Mouse (Mus musculus): ENCODE data around the gene Sipa1l3. TPM values are rescaled to one million over a fixed set of nuclear protein-coding genes. Genes with fewer than 3 reads are reported as not detected.

The Sipa1l3 gene
- polyA plus RNA-seq, 1 experiment from 2014 or later, result 9.7 TPM

- H3K27ac ChIP-seq (replicated peaks), result peak overlapping the region; percentile 77
- TF ChIP-seq CTCF (IDR thresholded peaks at IDR 0.05; ENCODE audit: low read depth), result no peak
- peak; percentile 27 for TF ChIP-seq EP300 (optimal IDR thresholded peaks at IDR 0.05)
- no peak overlapping the region; the same call in 1 of the 2 replicates for H3K4me3 ChIP-seq (ENCODE audit: low read depth, low read length)
- H3K9me3 ChIP-seq (ENCODE audit: control insufficient read depth, low read length), result no peaks in the 10 kb centered on the region
- peak overlapping the region; percentile 41 for H3K4me2 ChIP-seq (replicated peaks; ENCODE audit: low read depth)
- no peaks in the 10 kb centered on the region for H3K27me3 ChIP-seq (ENCODE audit: control insufficient read depth, insufficient read depth, low read length)
- ATAC-seq (ENCODE audit: low FRiP score, low TSS enrichment), result no peak
- H3K9ac ChIP-seq (ENCODE audit: low read length), result no peak overlapping the region
- peaks cover 5% of the 10 kb centered on the region; the same call in 1 of the 2 replicates for H3K4me1 ChIP-seq (replicated peaks; ENCODE audit: control insufficient read depth, insufficient read depth)
- H3K36me3 ChIP-seq (ENCODE audit: control insufficient read depth, insufficient read depth, low read length), result no peaks in the 10 kb centered on the region
- DNase-seq (ENCODE audit: low spot score), result no peak
- whole genome bisulfite sequencing, result 21% methylated on average over 6 of the region's 7 CpGs
These were observed 226.6 kb downstream of the Sipa1l3 start for GRCm38 (mm10) chr7:29291616-29292457.

GRCm38 (mm10) chr7:29290691-29291485 lies 227.6 kb downstream of the Sipa1l3 start:
- Histone ChIP-seq H3K36me3 (ENCODE audit: control insufficient read depth, insufficient read depth, low read length) (no peaks in the 10 kb centered on the region), H3K27ac (replicated peaks) (peak overlapping the region; percentile 77), H3K4me3 (ENCODE audit: low read depth, low read length) (peak overlapping the region; percentile 55; the same call in 1 of the 2 replicates), H3K4me2 (replicated peaks; ENCODE audit: low read depth) (peak overlapping the region; percentile 41), H3K27me3 (ENCODE audit: control insufficient read depth, insufficient read depth, low read length) (no peaks in the 10 kb centered on the region), H3K4me1 (replicated peaks; ENCODE audit: control insufficient read depth, insufficient read depth) (peaks cover 5% of the 10 kb centered on the region; the same call in 1 of the 2 replicates), H3K9me3 (ENCODE audit: control insufficient read depth, low read length) (no peaks in the 10 kb centered on the region), H3K9ac (ENCODE audit: low read length) (peak overlapping the region; percentile 35; the same call in 1 of the 2 replicates)
- 34% methylated on average over 11 of the region's 11 CpGs for WGBS
- ATAC-seq (ENCODE audit: low FRiP score, low TSS enrichment) (no peak), DNase-seq (ENCODE audit: low spot score) (no peak)
- TF ChIP-seq CTCF (IDR thresholded peaks at IDR 0.05; ENCODE audit: low read depth), result no peak
- no peak for TF ChIP-seq EP300 (optimal IDR thresholded peaks at IDR 0.05)

- WGBS, result 69% methylated on average over 6 of the region's 6 CpGs
- no peak for DNase-seq (ENCODE audit: low spot score)
These were observed 228.6 kb downstream of the Sipa1l3 start for GRCm38 (mm10) chr7:29289856-29290255.

GRCm38 (mm10) chr7:29288942-29289638 lies 229.4 kb downstream of the Sipa1l3 start, which contains the start of gene Ppp1r14a:
Ppp1r14a (plus strand) TSS chr7:29289308.
- H3K4me3 ChIP-seq (ENCODE audit: low read depth, low read length), result peak within 1 kb of the TSS; percentile 55
- 1% methylated on average over 49 of the region's 59 CpGs for WGBS
- ATAC-seq (ENCODE audit: low FRiP score, low TSS enrichment) (peak; percentile 16; the same call in 1 of the 2 replicates), DNase-seq (ENCODE audit: low spot score) (peak; percentile 78)
- no peaks in the 10 kb centered on the region for H3K9me3 ChIP-seq (ENCODE audit: control insufficient read depth, low read length)
- peaks cover 5% of the 10 kb centered on the region; the same call in 1 of the 2 replicates for H3K4me1 ChIP-seq (replicated peaks; ENCODE audit: control insufficient read depth, insufficient read depth)
- H3K27me3 ChIP-seq (ENCODE audit: control insufficient read depth, insufficient read depth, low read length), result no peaks in the 10 kb centered on the region
- H3K9ac ChIP-seq (ENCODE audit: low read length), result peak within 1 kb of the TSS; percentile 67
- H3K36me3 ChIP-seq (ENCODE audit: control insufficient read depth, insufficient read depth, low read length), result no peaks in the 10 kb centered on the region
- no peak for TF ChIP-seq EP300 (optimal IDR thresholded peaks at IDR 0.05)
- peak; percentile 83 for TF ChIP-seq CTCF (IDR thresholded peaks at IDR 0.05; ENCODE audit: low read depth)
- peak within 1 kb of the TSS; percentile 90 for H3K27ac ChIP-seq (replicated peaks)
- H3K4me2 ChIP-seq (replicated peaks; ENCODE audit: low read depth), result peak within 1 kb of the TSS; percentile 88

More at GRCm38 (mm10) chr7:29289856-29290255, 228.6 kb downstream of the Sipa1l3 start:
- Histone ChIP-seq H3K9me3 (ENCODE audit: control insufficient read depth, low read length) (no peaks in the 10 kb centered on the region), H3K4me2 (replicated peaks; ENCODE audit: low read depth) (peak overlapping the region; percentile 88), H3K4me3 (ENCODE audit: low read depth, low read length) (peak overlapping the region; percentile 55), H3K27me3 (ENCODE audit: control insufficient read depth, insufficient read depth, low read length) (no peaks in the 10 kb centered on the region), H3K27ac (replicated peaks) (peak overlapping the region; percentile 90), H3K36me3 (ENCODE audit: control insufficient read depth, insufficient read depth, low read length) (no peaks in the 10 kb centered on the region), H3K9ac (ENCODE audit: low read length) (peak overlapping the region; percentile 67), H3K4me1 (replicated peaks; ENCODE audit: control insufficient read depth, insufficient read depth) (peaks cover 5% of the 10 kb centered on the region; the same call in 1 of the 2 replicates)
- no peak for TF ChIP-seq EP300 (optimal IDR thresholded peaks at IDR 0.05)
- TF ChIP-seq CTCF (IDR thresholded peaks at IDR 0.05; ENCODE audit: low read depth), result no peak
- ATAC-seq (ENCODE audit: low FRiP score, low TSS enrichment), result no peak

GRCm38 (mm10) chr7:29288079-29288478 lies 230.4 kb downstream of the Sipa1l3 start:
- Histone ChIP-seq H3K4me3 (ENCODE audit: low read depth, low read length) (no peak overlapping the region), H3K4me1 (replicated peaks; ENCODE audit: control insufficient read depth, insufficient read depth) (peaks cover under 1% of the 10 kb centered on the region; the same call in 1 of the 2 replicates), H3K36me3 (ENCODE audit: control insufficient read depth, insufficient read depth, low read length) (no peaks in the 10 kb centered on the region), H3K27ac (replicated peaks) (no peak overlapping the region), H3K4me2 (replicated peaks; ENCODE audit: low read depth) (no peak overlapping the region), H3K27me3 (ENCODE audit: control insufficient read depth, insufficient read depth, low read length) (no peaks in the 10 kb centered on the region), H3K9ac (ENCODE audit: low read length) (no peak overlapping the region), H3K9me3 (ENCODE audit: control insufficient read depth, low read length) (no peaks in the 10 kb centered on the region)
- 80% methylated on average over 2 of the region's 2 CpGs for WGBS
- ATAC-seq (ENCODE audit: low FRiP score, low TSS enrichment) (peak; percentile 72), DNase-seq (ENCODE audit: low spot score) (peak; percentile 66)
- no peak for TF ChIP-seq CTCF (IDR thresholded peaks at IDR 0.05; ENCODE audit: low read depth)
- TF ChIP-seq EP300 (optimal IDR thresholded peaks at IDR 0.05), result no peak

Data from stomach, postnatal 0 days (tissue).